Comparison of ENCODE assay signal across 8 mouse cellular contexts in genomic region chr5:22344556-22344975, GRCm38 (mm10). TPM values are rescaled to one million over a fixed set of nuclear protein-coding genes. Genes with fewer than 3 reads are reported as not detected.
DNase-seq lines count a peak whose midpoint lies in the region; ATAC-seq and TF ChIP-seq lines count a peak whose summit lies in the region.

Gene Reln, minus strand, starts transcription at chr5:22344702.

- TF ChIP-seq CTCF in bone marrow, adult 2 months (IDR thresholded peaks at IDR 0.05; ENCODE audit: control insufficient read depth, insufficient read depth, low read length): no peak
- TF ChIP-seq CTCF in liver, adult 2 months (IDR thresholded peaks at IDR 0.05; ENCODE audit: low read depth, low read length): no peak
- no peak for TF ChIP-seq CTCF in spleen, adult 2 months (IDR thresholded peaks at IDR 0.05; ENCODE audit: extremely low read depth, insufficient read depth, insufficient read length, insufficient replicate concordance)

- H3K79me2 ChIP-seq in liver, adult 2 months (ENCODE audit: control insufficient read depth, insufficient read depth, low read length): no peaks in the 10 kb centered on the region

- peak within 1 kb of the TSS; percentile 58 for H3K9ac ChIP-seq in kidney, embryonic 14.5 days (ENCODE audit: low read depth, low read length)
- H3K9ac ChIP-seq in embryonic facial prominence, embryonic 13.5 days: peak within 1 kb of the TSS; percentile 64
- H3K9ac ChIP-seq in hindbrain, embryonic 16.5 days (ENCODE audit: low read depth, low read length): peak within 1 kb of the TSS; percentile 85
- peak within 1 kb of the TSS; percentile 75 for H3K9ac ChIP-seq in liver, adult 2 months (ENCODE audit: low read depth, low read length)

- no peaks in the 10 kb centered on the region for H3K36me3 ChIP-seq in kidney, embryonic 14.5 days (ENCODE audit: control insufficient read depth, insufficient read depth, low read length)
- H3K36me3 ChIP-seq in embryonic facial prominence, embryonic 13.5 days: no peaks in the 10 kb centered on the region
- no peaks in the 10 kb centered on the region for H3K36me3 ChIP-seq in hindbrain, embryonic 16.5 days (ENCODE audit: control insufficient read depth, insufficient read depth, low read length)
- no peaks in the 10 kb centered on the region for H3K36me3 ChIP-seq in liver, adult 2 months (ENCODE audit: control insufficient read depth, insufficient read depth, low read length)
- no peaks in the 10 kb centered on the region for H3K36me3 ChIP-seq in spleen, adult 2 months (ENCODE audit: control insufficient read depth, insufficient read depth, low read length)

- no peak for TF ChIP-seq POLR2A in bone marrow, adult 2 months (IDR thresholded peaks at IDR 0.05; ENCODE audit: borderline replicate concordance, control insufficient read depth, low read depth, low read length)
- no peak for TF ChIP-seq POLR2A in liver, adult 2 months (IDR thresholded peaks at IDR 0.05; ENCODE audit: extremely low read depth, insufficient read depth, low read length)
- no peak for TF ChIP-seq POLR2A in spleen, adult 2 months (IDR thresholded peaks at IDR 0.05; ENCODE audit: low read depth, low read length)

- WGBS in kidney, embryonic 14.5 days: under 1% methylated on average over 23 of the region's 68 CpGs
- WGBS in bone marrow, adult 2 months: under 1% methylated on average over 63 of the region's 68 CpGs
- 0% methylated on average over 39 of the region's 68 CpGs for WGBS in embryonic facial prominence, embryonic 13.5 days
- WGBS in hindbrain, embryonic 16.5 days: 2% methylated on average over 11 of the region's 68 CpGs
- under 1% methylated on average over 51 of the region's 68 CpGs for WGBS in liver, adult 2 months
- 2% methylated on average over 29 of the region's 68 CpGs for WGBS in spleen, adult 2 months

- no peak within 1 kb of the TSS for H3K27ac ChIP-seq in kidney, embryonic 14.5 days (ENCODE audit: low read depth, low read length)
- peak within 1 kb of the TSS; percentile 58; the same call in 1 of the 2 replicates for H3K27ac ChIP-seq in bone marrow, adult 2 months (ENCODE audit: control insufficient read depth, insufficient read depth, low read depth, low read length, poor library complexity)
- no peak within 1 kb of the TSS for H3K27ac ChIP-seq in embryonic facial prominence, embryonic 13.5 days
- H3K27ac ChIP-seq in hindbrain, embryonic 16.5 days (ENCODE audit: low read depth, low read length): peak within 1 kb of the TSS; percentile 90
- H3K27ac ChIP-seq in liver, adult 2 months (replicated peaks; ENCODE audit: insufficient read depth, low read depth, low read length): no peak within 1 kb of the TSS
- H3K27ac ChIP-seq in spleen, adult 2 months (ENCODE audit: insufficient read depth, low read length): no peak within 1 kb of the TSS

- peaks cover 68% of the 10 kb centered on the region for H3K27me3 ChIP-seq in kidney, embryonic 14.5 days (ENCODE audit: control insufficient read depth, insufficient read depth, low read length)
- H3K27me3 ChIP-seq in embryonic facial prominence, embryonic 13.5 days: peaks cover 95% of the 10 kb centered on the region
- peaks cover 4% of the 10 kb centered on the region for H3K27me3 ChIP-seq in hindbrain, embryonic 16.5 days (replicated peaks; ENCODE audit: control insufficient read depth, insufficient read depth, low read length)
- peaks cover 3% of the 10 kb centered on the region; the same call in 1 of the 2 replicates for H3K27me3 ChIP-seq in liver, adult 2 months (ENCODE audit: control insufficient read depth, insufficient read depth, low read length)
- H3K27me3 ChIP-seq in spleen, adult 2 months (ENCODE audit: control insufficient read depth, insufficient read depth, low read length): peaks cover 16% of the 10 kb centered on the region

- ATAC-seq in kidney, embryonic 14.5 days (ENCODE audit: low FRiP score, low TSS enrichment): peak; percentile 83
- peak; percentile 80 for ATAC-seq in embryonic facial prominence, embryonic 13.5 days (ENCODE audit: insufficient number of reproducible peaks, insufficient read depth, low FRiP score, low TSS enrichment, low read depth)
- peak; percentile 89 for ATAC-seq in hindbrain, embryonic 16.5 days

- H3K4me1 ChIP-seq in kidney, embryonic 14.5 days (ENCODE audit: control insufficient read depth, insufficient read depth, low read length): peaks cover 5% of the 10 kb centered on the region
- H3K4me1 ChIP-seq in bone marrow, adult 2 months (ENCODE audit: control insufficient read depth, insufficient read depth, low read length): no peaks in the 10 kb centered on the region; the same call in 1 of the 2 replicates
- H3K4me1 ChIP-seq in embryonic facial prominence, embryonic 13.5 days: peaks cover 23% of the 10 kb centered on the region
- H3K4me1 ChIP-seq in hindbrain, embryonic 16.5 days (ENCODE audit: control insufficient read depth, insufficient read depth, low read depth, low read length): peaks cover 9% of the 10 kb centered on the region
- peaks cover 7% of the 10 kb centered on the region for H3K4me1 ChIP-seq in liver, adult 2 months (ENCODE audit: control insufficient read depth, insufficient read depth, low read length)
- H3K4me1 ChIP-seq in spleen, adult 2 months (ENCODE audit: control insufficient read depth, insufficient read depth, insufficient read length): no peaks in the 10 kb centered on the region; the same call in 1 of the 2 replicates

- H3K4me2 ChIP-seq in kidney, embryonic 14.5 days (replicated peaks; ENCODE audit: low read depth, low read length): peak within 1 kb of the TSS; percentile 94
- H3K4me2 ChIP-seq in embryonic facial prominence, embryonic 13.5 days: peak within 1 kb of the TSS; percentile 97
- peak within 1 kb of the TSS; percentile 65 for H3K4me2 ChIP-seq in hindbrain, embryonic 16.5 days (ENCODE audit: low read length)

- H3K9me3 ChIP-seq in kidney, embryonic 14.5 days (ENCODE audit: control insufficient read depth, low read length): no peaks in the 10 kb centered on the region
- H3K9me3 ChIP-seq in embryonic facial prominence, embryonic 13.5 days: no peaks in the 10 kb centered on the region
- H3K9me3 ChIP-seq in hindbrain, embryonic 16.5 days (ENCODE audit: control insufficient read depth, low read length): no peaks in the 10 kb centered on the region

- peak within 1 kb of the TSS; percentile 55 for H3K4me3 ChIP-seq in kidney, embryonic 14.5 days (ENCODE audit: low read length)
- peak within 1 kb of the TSS; percentile 72 for H3K4me3 ChIP-seq in bone marrow, adult 2 months (replicated peaks; ENCODE audit: control insufficient read depth, low read depth, low read length)
- peak within 1 kb of the TSS; percentile 55 for H3K4me3 ChIP-seq in embryonic facial prominence, embryonic 13.5 days
- H3K4me3 ChIP-seq in hindbrain, embryonic 16.5 days (ENCODE audit: low read length): peak within 1 kb of the TSS; percentile 77
- H3K4me3 ChIP-seq in liver, adult 2 months (ENCODE audit: insufficient read depth, low read depth, low read length): peak within 1 kb of the TSS; percentile 69
- H3K4me3 ChIP-seq in spleen, adult 2 months (ENCODE audit: extremely low read depth, insufficient read depth, insufficient read length): peak within 1 kb of the TSS; percentile 23; the same call in 1 of the 2 replicates

- no peak for DNase-seq in kidney, adult 11 months
- DNase-seq in liver, adult 2 months (ENCODE audit: extremely low read depth, low read depth, low spot score): peak; percentile 18
- DNase-seq in spleen, adult 2 months (ENCODE audit: low read depth in 1 of 2, low spot score in 2 of 2): no peak
- DNase-seq in ovary, adult 18-20 months (ENCODE audit: low spot score): no peak

RNA-seq across cellular contexts. Expression of gene Reln, which starts in this region (rescaled TPM):
- polyA plus RNA-seq in kidney, embryonic 14.5 days (2014; fragmentation: Nextera tagmentation; extraction: Ambion mirVana): 14.1 and 16.7 TPM in 2 replicates
- polyA plus RNA-seq in bone marrow, adult 2 months (2011; ENCODE audit: insufficient read depth, insufficient read length, low replicate concordance, missing spikeins): 5.7 and 8.9 TPM in 2 replicates
- polyA plus RNA-seq in embryonic facial prominence, embryonic 13.5 days (2015; fragmentation: Nextera tagmentation; extraction: Ambion mirVana): 5.5 and 6.2 TPM in 2 replicates
- polyA plus RNA-seq in hindbrain, embryonic 16.5 days (2015; fragmentation: Nextera tagmentation; extraction: Ambion mirVana): 41.3 and 41.9 TPM in 2 replicates
- total RNA-seq in liver, adult 2 months (2014; rRNA removed): 78.3 and 86.2 TPM in 2 replicates
- 31.7 and 40.5 TPM in 2 replicates for polyA plus RNA-seq in liver, adult 2 months (2012; rRNA removed)
- polyA plus RNA-seq in spleen, adult 2 months (2012; rRNA removed): 3.7 and 3.8 TPM in 2 replicates

Comparison
In these comparisons a context has a peak if more than half of its experiments do, and no peak if none do; other contexts are left out.
1. H3K27ac ChIP-seq: peak in bone marrow, adult 2 months (single experiment) and hindbrain, embryonic 16.5 days (single experiment); none in kidney, embryonic 14.5 days (single experiment), embryonic facial prominence, embryonic 13.5 days (single experiment), liver, adult 2 months (single experiment) and spleen, adult 2 months (single experiment).
2. H3K4me3 ChIP-seq: peak in every context shown above with its lines; median percentile 77 in hindbrain, embryonic 16.5 days; 72 in bone marrow, adult 2 months; 69 in liver, adult 2 months; 55 in kidney, embryonic 14.5 days; 55 in embryonic facial prominence, embryonic 13.5 days; 23 in spleen, adult 2 months.
3. Peak in every context shown above with its lines, with median percentiles within 50 percentile points of each other: ATAC-seq, H3K4me2 ChIP-seq and H3K9ac ChIP-seq.